Mouse (Mus musculus): Measurements from ENCODE around the gene Gimap4. TPM values are rescaled to one million over a fixed set of nuclear protein-coding genes. Genes with fewer than 3 reads are reported as not detected.
"Not testable (repeated sequence)": the region's sequence is repeated elsewhere in the genome, so short reads cannot be mapped to it uniquely, and the experiment has no call there.

Gimap4 gene
- total RNA-seq, 2 experiments from 2014 or later, result 4.1 to 6.5 TPM

DNA sequence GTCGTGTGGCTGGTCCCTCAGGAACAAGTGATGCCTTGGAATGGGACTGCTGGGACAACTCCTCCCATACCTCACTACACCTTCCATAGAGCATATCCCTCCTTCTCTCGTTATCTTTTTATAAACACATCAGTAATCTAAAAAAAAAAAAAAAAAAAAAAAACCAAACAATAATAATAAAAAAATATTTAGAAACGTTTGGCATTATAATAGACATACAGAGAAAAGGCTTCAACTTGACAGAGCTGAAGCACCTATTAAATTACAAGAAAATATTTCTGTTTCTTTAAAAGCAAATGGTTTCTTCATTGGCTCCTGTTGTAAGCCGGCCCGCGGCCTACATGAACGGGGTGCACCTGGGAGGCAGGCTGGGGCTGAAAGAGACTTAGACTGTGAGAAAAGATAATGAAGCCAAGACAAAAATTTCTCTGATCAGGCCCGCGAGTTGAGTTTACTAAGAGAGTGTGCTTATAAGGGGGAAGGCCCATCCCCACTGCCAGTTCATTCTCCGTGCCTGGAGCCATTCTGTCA lies 8.9 kb upstream of the Gimap4 start:
- intact Hi-C loops (cut with DNase I), result no loop called here
- DNase-seq, result no peak

DNA sequence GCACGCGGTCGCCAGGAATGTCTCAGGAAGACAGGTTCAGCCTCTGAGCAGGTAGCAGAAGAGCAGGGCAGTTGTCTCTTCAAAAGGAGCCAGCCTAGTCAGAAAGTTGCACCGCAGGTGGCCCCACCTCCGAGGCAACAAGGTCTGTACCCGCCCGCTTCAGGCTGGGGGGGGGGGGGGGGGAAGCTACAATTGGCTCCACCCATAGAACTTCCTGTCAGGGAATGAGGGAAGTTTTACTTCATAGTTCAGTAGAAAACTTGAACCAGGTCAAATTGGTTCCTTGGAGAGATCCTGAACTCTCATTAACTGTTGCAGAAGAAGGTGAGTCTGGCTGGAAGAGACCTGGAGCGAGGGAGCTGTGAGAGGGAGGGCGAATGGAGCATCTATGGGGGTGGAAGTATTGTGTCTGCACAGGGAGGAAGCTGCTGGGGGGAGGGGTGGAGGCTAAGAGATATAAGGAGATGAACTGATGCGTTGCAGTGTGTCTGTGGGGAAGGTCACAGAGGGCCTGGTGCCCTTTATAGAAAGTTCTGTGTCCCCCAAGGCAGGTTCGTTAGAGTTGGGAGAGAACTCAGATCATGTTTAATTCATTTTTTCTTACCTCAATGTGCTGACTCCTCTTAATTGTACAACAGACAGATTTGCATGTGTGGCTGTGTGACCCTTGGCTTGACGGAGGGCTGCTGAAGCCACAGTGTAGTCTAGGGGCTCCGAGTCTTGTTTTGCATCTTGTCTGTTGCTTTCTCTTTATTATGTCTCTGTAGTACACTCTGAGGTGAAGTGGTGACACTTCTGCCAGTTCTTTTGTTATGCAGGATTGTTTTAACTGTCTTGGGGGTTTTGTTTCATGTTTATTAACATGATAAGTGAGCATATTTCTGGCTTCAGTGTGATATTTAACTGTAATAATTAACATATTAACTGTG lies 8.2 kb upstream of the Gimap4 start, which contains the start of gene Gimap9:
Gene Gimap9 (plus strand): TSS at position 199 of the 929 bp plus-strand sequence.
- no peak for DNase-seq
- intact Hi-C loops (cut with DNase I), result no loop called here

- intact Hi-C loops (cut with DNase I), result no loop called here
Observed at GRCm38 (mm10) chr6:48676860-48677415, 7.4 kb upstream of the Gimap4 start.

GRCm38 (mm10) chr6:48677492-48678345 lies 6.6 kb upstream of the Gimap4 start:
- intact Hi-C loops (cut with DNase I), result no loop called here
- no peak for DNase-seq

More at GRCm38 (mm10) chr6:48676860-48677415, 7.4 kb upstream of the Gimap4 start:
- DNase-seq, result no peak

DNA sequence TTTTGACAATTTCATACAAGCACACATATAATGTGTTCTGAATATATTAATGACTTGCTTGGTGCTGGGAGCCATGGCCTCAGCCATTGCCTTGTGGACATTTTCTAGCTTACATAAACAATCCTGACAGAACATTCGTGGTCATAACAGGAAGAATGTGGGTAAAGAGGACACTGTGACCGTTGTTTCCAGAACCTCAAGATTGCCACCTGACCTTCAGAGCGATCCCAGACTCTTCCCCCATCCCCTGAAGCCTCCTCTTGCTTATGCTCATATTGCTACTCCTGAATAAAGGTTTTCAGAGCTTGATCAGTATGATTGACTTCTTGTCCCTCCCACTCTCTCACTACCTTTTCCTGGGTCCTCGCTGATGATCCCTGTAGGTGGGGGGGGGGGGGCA lies 6.0 kb upstream of the Gimap4 start:
- intact Hi-C loops (cut with DNase I), result no loop called here
- no peak for DNase-seq

DNA sequence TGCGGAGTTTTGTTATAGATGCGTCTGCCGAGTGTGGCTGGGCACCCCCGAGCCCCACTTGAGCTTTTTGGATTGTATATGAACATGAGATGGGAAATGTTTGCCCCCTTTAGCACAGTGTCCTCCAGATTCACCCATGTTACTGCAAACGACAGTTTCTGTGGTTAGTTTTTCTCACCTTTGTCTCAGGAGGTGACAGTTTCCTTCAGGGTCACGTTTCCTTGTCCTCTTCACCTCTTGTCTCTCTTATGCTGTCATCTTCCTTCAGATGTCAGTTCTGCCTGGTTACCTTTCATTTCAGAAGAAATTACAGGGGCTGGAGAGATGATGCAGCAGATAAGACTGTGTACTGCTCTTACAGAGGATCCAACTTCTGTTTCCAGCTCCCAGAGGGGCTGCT lies 4.6 kb upstream of the Gimap4 start:
- no peak for DNase-seq
- intact Hi-C loops (cut with DNase I), result no loop called here

DNA sequence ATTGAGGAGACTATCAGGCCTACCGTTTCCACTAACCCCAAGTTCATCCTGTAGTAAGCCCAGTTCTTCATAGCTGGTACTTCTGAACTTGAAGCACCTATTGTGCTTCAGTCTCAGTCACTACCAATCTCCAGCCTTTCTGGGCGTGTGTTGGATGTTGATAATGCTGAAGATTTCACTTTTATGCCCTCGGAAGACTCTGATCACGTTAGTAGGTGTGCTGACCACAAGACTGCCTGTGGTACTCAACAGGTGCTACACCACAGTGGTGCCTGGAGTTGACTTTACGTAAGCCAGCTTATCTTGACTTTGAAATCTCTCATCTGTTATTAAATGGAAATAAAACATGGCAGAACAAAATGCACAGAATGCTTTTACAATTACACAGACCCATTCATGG lies 3.9 kb upstream of the Gimap4 start:
- intact Hi-C loops (cut with DNase I), result no loop called here
- DNase-seq, result no peak

- intact Hi-C loops (cut with DNase I), result no loop called here
- DNase-seq, result no peak
Observed at GRCm38 (mm10) chr6:48681472-48682090, 2.8 kb upstream of the Gimap4 start.

- DNase-seq, result no peak
- intact Hi-C loops (cut with DNase I), result no loop called here
Observed at GRCm38 (mm10) chr6:48682271-48682670, 2.1 kb upstream of the Gimap4 start.

- DNase-seq; intact Hi-C loops (cut with DNase I): not testable (repeated sequence)
Observed at GRCm38 (mm10) chr6:48683263-48683821, 1.0 kb upstream of the Gimap4 start.

DNA sequence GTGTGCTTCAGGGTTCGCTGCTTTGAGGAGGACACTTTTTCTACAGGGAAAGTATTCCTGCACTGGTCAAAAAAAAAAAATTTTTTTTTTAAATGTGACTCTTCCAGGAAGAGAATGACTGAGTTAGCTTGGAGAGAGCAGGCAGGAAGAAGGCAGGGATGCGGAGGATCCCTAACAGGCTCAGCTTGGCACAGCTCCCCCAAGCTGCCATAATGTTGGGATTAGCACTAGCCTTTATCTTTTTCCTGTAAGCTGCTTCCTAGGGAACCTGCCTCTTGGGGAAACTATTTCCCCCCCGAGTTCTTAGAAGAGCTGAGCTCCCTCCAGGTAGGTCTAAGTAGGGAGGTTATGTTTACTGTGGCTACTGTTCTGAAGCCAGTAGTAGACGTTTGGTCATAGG lies 457 bp downstream of the Gimap4 start:
- intact Hi-C loops (cut with DNase I), result no loop called here
- DNase-seq, result no peak

GRCm38 (mm10) chr6:48685251-48685650 lies 902 bp downstream of the Gimap4 start:
- intact Hi-C loops (cut with DNase I), result no loop called here
- DNase-seq, result no peak

- DNase-seq, result no peak
- intact Hi-C loops (cut with DNase I), result no loop called here
Observed at GRCm38 (mm10) chr6:48685694-48686665, 1.6 kb downstream of the Gimap4 start.

DNA sequence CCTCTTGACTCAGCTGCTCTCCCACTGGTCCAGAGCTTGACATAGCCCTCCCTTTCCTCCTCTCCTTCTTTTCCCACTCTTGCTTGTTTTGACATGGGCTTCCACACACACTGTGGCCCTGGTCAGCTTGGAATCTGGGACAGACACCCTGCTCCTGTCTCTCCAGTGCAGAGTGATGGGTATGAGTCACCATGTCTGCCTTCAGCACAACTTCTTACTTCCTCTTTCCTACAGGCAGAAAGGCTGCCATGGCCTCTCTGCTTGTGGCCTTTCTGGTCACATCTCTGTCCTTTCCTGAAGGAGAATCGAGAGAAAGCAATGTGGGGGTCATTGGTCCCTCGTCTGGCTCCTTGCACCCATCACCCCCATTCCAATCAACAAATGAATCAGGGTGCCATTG lies 2.7 kb downstream of the Gimap4 start:
- intact Hi-C loops (cut with DNase I), result no loop called here
- DNase-seq, result no peak

DNA sequence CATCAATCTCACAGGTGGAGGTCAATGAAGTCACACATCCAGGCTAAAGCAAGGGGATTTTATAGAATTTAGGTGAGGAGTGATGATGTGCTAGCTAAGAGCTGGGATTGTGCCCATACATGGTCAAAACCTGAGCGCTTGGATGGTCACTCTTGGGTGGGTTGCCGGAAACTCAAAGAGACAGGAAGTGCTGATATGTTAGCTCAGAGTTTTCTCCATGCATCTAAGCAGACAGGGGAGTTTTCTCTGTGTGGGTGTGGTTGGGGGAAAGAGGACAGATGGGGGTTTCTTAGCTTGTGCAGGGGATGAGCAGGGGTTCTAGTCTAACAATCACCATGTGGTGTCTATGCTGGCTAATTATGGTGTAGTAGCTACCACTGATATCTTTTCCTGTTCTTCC lies 5.0 kb downstream of the Gimap4 start:
- intact Hi-C loops (cut with DNase I), result no loop called here
- no peak for DNase-seq

DNA sequence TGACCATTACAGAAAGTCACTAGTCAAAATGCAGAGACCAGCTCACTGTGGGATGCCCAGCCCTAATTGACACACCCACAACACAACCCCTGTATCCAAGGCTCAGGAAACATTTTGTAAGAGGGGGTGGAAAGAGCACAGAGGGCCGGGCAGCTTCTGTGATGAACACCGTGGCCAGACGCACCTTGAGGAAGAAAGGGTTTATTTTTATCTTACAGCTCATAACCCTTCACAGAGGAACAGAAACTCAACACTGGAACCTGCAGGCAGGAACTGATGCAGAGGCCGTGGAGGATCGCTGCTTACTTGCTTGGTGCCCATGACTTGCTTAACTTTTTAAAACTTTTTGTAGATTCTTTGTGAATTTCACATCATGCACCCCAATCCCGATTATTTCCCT lies 8.6 kb downstream of the Gimap4 start:
- intact Hi-C loops (cut with DNase I), result no loop called here
- DNase-seq, result no peak

GRCm38 (mm10) chr6:48696830-48697554 lies 12.6 kb downstream of the Gimap4 start:
- DNase-seq, result no peak
- intact Hi-C loops (cut with DNase I), result no loop called here

DNA sequence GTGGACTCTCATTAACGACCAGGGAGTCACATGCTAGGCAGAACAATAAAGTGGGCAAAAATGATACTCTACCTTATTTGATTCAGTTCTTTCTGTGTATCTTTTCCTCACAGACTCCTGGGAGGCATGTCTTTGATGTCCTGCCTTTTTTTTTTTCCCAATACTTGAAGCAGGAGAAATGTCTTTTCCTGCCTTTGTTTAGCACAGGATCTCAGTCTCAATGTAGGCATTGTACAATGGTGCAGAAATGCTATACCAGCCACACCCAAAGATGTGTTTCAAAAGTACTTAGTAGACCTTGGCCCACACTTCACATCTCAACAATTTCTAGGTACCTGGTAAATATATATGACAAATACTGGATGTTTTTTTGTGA lies 13.2 kb downstream of the Gimap4 start:
- intact Hi-C loops (cut with DNase I), result no loop called here
- DNase-seq, result no peak
